In genomic region chr10:63689651-63690050, GRCm38 (mm10) we compare ENCODE assay signal across 28 mouse cellular contexts.
"Had no signal": no experiment of that assay in that cellular context is flagged by ENCODE, and none has a peak within 500 bp of the region (broad histone marks: within the 10 kb centered on the region; RNA-seq: fewer than 3 reads in every experiment).

No protein-coding gene starts in this region.

- H3K27ac ChIP-seq: heart, adult 2 months; heart, embryonic 13.5 days; heart, embryonic 15.5 days; hindbrain, embryonic 13.5 days; hindbrain, embryonic 15.5 days; hindbrain, postnatal 0 days; kidney, embryonic 15.5 days; kidney, postnatal 0 days; limb, embryonic 13.5 days; limb, embryonic 15.5 days; liver, embryonic 13.5 days; liver, embryonic 15.5 days had no signal

- H3K27me3 ChIP-seq: heart, embryonic 13.5 days; heart, embryonic 15.5 days; hindbrain, embryonic 13.5 days; hindbrain, embryonic 15.5 days; kidney, embryonic 15.5 days; limb, embryonic 13.5 days; limb, embryonic 15.5 days; liver, embryonic 15.5 days had no signal

- H3K4me3 ChIP-seq: heart, adult 2 months; heart, embryonic 13.5 days; heart, embryonic 15.5 days; hindbrain, embryonic 13.5 days; hindbrain, embryonic 15.5 days; kidney, embryonic 15.5 days; limb, embryonic 13.5 days; limb, embryonic 15.5 days; liver, embryonic 13.5 days; liver, embryonic 15.5 days had no signal

- H3K4me2 ChIP-seq: heart, embryonic 11.5 days; heart, embryonic 13.5 days; heart, embryonic 15.5 days; hindbrain, embryonic 13.5 days; hindbrain, embryonic 15.5 days; kidney, embryonic 15.5 days; limb, embryonic 13.5 days; limb, embryonic 15.5 days; liver, embryonic 13.5 days; liver, embryonic 15.5 days had no signal

- DNase-seq: gastrocnemius, postnatal 14 days; gastrocnemius, postnatal 36 days; heart, adult 11 months; heart, adult 2 months; heart, postnatal 14 days; heart, postnatal 36 days; kidney, adult 11 months; kidney, adult 2 months; kidney, adult 9 months; kidney, postnatal 14 days; kidney, postnatal 36 days; layer of hippocampus, adult 9-11 months; layer of hippocampus, postnatal 36 days; left cerebral cortex, postnatal 4 days; lung, adult 18-20 months had no signal

- H3K9ac ChIP-seq: heart, embryonic 13.5 days; heart, embryonic 15.5 days; hindbrain, embryonic 13.5 days; hindbrain, embryonic 15.5 days; kidney, embryonic 15.5 days; limb, embryonic 13.5 days; limb, embryonic 15.5 days; liver, embryonic 13.5 days; liver, embryonic 15.5 days had no signal

- ATAC-seq: hindbrain, postnatal 0 days; intestine, embryonic 16.5 days had no signal

- H3K4me1 ChIP-seq: heart, embryonic 15.5 days; hindbrain, embryonic 13.5 days; hindbrain, embryonic 15.5 days; kidney, embryonic 15.5 days; limb, embryonic 13.5 days; limb, embryonic 15.5 days; liver, embryonic 13.5 days; liver, embryonic 15.5 days had no signal

- H3K9me3 ChIP-seq: heart, embryonic 13.5 days; heart, embryonic 15.5 days; hindbrain, embryonic 13.5 days; hindbrain, embryonic 15.5 days; kidney, embryonic 15.5 days; limb, embryonic 13.5 days; limb, embryonic 15.5 days; liver, embryonic 13.5 days; liver, embryonic 15.5 days had no signal

- H3K36me3 ChIP-seq: heart, embryonic 13.5 days; heart, embryonic 15.5 days; hindbrain, embryonic 13.5 days; hindbrain, embryonic 15.5 days; kidney, embryonic 15.5 days; limb, embryonic 13.5 days; limb, embryonic 15.5 days; liver, embryonic 13.5 days; liver, embryonic 15.5 days had no signal
